Mouse (Mus musculus): ENCODE results near the gene Gbp4. TPM values are rescaled to one million over a fixed set of nuclear protein-coding genes. Genes with fewer than 3 reads are reported as not detected.
"Not testable (repeated sequence)": the region's sequence is repeated elsewhere in the genome, so short reads cannot be mapped to it uniquely, and the experiment has no call there.

Gene Gbp4
- total RNA-seq (2022) = 1 to 10 TPM; 1.2 to 2.9 (median 1.6) TPM

- not testable (repeated sequence) for DNase-seq (ENCODE audit: low spot score in 2 of 2)
Measured at GRCm38 (mm10) chr5:105139409-105140088, at the start of gene Gbp4, which contains the start of the genes Gbp9 and Gbp8. Gene Gbp4 (minus strand): TSS chr5:105139586. Gene Gbp9 (minus strand): TSS chr5:105139539. Gene Gbp8 (minus strand): TSS chr5:105139540.

- no peak for DNase-seq (ENCODE audit: low spot score in 2 of 2)
Measured at GRCm38 (mm10) chr5:105181446-105181845, 42.1 kb upstream of the Gbp4 start.

DNA sequence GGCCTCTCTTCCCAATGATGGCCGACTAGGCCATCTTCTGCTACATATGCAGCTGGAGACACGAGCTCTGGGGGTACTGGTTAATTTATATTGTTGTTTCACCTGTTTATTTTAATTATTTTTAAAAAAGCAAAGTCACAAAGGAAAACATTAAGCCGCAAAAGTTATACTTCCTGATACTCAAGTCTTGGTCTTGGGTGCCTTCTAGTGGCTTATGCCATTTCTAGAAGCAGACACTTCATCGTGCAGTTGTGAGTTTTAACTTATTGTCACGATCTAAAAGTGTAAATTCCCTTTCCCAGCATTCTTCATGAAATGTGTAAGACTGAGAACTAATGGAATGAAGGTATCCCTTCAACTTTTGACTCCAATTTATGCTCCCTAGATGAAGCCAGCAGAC, 17.2 kb upstream of the Gbp4 start:
- no peak for DNase-seq (ENCODE audit: low spot score in 2 of 2)

GRCm38 (mm10) chr5:105154049-105154448, 14.7 kb upstream of the Gbp4 start:
- DNase-seq (ENCODE audit: low spot score in 2 of 2) = no peak

DNA sequence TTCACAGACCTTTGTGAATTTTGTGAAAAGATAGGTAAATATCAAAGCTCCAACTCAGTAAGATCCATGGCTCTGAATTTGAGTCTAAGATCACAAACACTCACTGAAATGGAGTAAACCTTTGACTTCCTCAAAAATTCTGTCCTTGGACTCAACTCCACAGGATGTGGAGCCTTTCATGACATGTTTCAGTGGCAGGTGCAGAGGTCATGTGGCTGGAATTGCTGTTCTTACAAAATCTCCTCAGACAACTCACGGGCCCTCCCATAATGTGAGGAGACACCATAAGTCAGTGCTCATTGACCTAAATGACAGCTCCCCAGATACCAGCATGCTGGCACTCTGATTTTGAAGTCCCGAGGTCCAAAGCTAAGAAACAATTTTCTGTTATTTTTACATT, 8.7 kb upstream of the Gbp4 start:
- not testable (repeated sequence) for DNase-seq (ENCODE audit: low spot score in 2 of 2)

- no peak for DNase-seq (ENCODE audit: low spot score in 2 of 2)
Measured at GRCm38 (mm10) chr5:105146447-105146846, 7.1 kb upstream of the Gbp4 start.

DNA sequence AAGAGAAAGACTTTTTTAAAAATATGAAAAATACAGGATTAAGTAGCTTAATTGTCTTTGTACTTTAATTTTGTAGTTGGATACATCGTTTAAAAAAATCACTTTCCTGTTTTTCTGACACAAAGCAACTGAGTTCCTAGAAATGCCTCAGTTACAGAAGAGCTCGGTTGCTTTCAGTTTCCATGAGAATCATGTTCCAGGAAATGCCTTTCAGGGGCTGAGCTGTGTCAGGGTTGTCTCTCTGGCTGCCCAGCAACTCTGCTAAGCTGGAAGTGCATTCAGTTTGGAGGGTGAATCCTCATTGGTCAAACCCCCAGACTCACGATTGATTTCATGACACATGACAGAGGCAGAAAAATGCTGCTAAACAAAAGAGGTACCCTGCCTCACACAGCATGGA, 6.3 kb upstream of the Gbp4 start:
- not testable (repeated sequence) for DNase-seq (ENCODE audit: low spot score in 2 of 2)

DNA sequence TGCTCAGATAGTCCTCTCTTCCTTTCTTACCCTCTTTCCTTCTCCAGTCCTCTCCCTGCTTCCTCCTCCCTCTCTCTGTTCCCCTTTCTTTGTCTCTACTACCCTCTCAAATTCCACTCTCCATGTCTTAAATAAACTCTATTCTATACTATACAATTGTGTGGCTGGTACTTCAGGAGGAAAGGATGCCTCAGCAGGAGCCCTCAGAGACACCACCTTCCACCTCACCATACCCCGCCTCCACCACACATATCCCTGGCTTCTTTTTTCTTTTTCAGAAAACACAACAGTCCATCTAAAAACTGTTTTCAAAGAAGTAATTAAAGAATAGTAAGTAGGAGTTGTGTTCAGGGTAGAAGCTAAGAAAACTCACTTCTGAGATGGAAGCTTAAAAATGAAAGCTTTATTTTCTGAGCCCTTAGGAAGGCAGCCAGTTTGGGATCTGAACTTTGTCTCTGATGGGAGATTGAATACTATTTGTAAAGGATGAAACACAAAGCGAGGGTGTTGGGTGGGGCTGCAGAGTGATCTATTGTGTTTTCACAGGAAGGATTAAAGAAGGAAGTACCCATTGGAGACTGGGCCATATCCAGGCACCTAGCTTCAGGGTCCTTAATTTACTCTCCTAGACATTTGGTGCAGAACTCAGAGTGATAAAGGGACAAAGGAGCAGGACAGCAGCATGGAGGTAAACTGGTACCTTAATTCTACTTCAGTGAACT, 864 bp upstream of the Gbp4 start:
- DNase-seq (ENCODE audit: low spot score in 2 of 2) = not testable (repeated sequence)

- DNase-seq (ENCODE audit: low spot score in 2 of 2) = no peak
Measured at GRCm38 (mm10) chr5:105138906-105139305, 480 bp downstream of the Gbp4 start.

GRCm38 (mm10) chr5:105136706-105137304, 2.6 kb downstream of the Gbp4 start:
- DNase-seq (ENCODE audit: low spot score in 2 of 2) = not testable (repeated sequence)

GRCm38 (mm10) chr5:105121731-105122130, 17.7 kb downstream of the Gbp4 start:
- peak; percentile 3 to 18 for DNase-seq (ENCODE audit: low spot score in 2 of 2)

DNA sequence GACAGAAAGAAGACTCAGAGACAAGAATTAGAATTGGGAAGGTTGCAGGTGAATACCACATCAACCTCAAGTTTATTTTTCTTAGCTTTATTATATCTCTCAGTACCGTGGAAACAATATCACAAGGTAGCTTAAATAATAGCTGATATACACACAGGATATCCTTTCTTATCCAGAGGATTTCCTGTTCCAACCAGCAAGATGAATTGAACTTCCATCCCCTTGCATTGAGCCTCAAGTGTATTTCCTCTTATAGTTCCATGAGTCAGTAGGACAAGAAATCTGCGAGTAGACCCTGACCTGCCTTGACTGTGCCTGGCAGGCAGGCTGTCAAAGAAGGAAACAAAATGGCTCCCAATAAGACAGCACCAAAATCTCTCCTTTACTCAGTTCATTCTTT, 23.6 kb downstream of the Gbp4 start:
- no peak for DNase-seq (ENCODE audit: low spot score in 2 of 2)

DNA sequence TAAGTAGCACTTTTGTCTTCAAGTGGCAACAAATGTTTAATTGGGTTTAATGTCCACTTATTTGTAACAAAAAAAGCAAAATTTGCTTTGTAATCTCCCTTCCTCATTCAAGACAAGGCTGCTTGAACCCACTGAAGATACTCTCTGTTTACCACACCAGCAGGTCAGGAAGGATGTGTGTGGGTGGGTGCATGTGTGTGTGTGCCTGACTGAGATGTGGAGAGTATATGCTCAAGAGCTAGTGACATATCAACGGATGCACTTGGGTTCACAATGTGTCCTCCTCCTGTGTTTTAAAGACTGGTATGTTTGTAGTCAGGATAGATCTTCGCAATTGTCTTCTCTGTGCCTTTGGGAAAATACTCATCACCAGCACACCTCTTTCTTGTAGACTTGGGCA, 24.7 kb downstream of the Gbp4 start:
- no peak for DNase-seq (ENCODE audit: low spot score in 2 of 2)

GRCm38 (mm10) chr5:105113656-105114055, 25.7 kb downstream of the Gbp4 start:
- DNase-seq (ENCODE audit: low spot score in 2 of 2) = no peak

GRCm38 (mm10) chr5:105110271-105110852, 29.0 kb downstream of the Gbp4 start:
- not testable (repeated sequence) for DNase-seq (ENCODE audit: low spot score in 2 of 2)

GRCm38 (mm10) chr5:105109775-105110174, 29.6 kb downstream of the Gbp4 start:
- DNase-seq (ENCODE audit: low spot score in 2 of 2) = not testable (repeated sequence)

DNA sequence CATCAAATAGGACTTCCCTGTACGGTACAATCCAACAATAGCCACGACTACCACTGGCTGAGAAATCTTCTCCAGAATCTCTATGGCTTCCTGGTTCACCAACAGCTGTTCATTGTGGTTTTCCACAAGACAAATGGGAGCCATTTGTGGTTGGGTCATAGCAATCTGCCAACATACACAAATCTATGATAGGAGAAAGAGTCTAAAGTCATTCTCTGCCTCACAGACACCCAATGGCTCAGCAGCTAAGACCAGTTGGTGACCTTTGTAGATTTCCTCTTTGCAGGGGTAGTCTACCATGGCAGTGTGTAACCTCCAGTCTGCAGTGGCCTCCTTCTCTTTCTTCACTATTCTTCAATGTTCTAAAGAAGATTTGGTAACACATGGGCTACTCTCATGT, 33.7 kb downstream of the Gbp4 start:
- DNase-seq (ENCODE audit: low spot score in 2 of 2) = not testable (repeated sequence)

DNA sequence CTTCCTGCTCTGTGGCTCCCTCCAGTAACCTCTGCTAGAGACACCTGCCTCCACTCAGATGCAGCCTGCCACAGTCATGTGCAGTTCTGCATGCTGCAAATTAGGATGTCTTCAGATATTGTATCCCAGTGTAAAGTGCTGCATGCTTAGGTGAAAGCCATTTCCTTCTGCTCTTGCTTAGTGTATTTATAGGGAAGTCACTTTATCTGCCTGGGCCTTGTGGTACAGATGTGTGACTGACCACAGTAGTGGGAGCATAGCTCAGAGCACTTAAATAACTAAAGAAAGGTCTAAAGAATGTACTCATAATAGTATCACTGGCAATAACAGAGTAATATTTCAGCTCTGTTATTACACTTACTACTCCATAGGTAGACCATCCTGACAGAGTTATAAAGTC, 57.5 kb downstream of the Gbp4 start:
- no peak for DNase-seq (ENCODE audit: low spot score in 2 of 2)

DNA sequence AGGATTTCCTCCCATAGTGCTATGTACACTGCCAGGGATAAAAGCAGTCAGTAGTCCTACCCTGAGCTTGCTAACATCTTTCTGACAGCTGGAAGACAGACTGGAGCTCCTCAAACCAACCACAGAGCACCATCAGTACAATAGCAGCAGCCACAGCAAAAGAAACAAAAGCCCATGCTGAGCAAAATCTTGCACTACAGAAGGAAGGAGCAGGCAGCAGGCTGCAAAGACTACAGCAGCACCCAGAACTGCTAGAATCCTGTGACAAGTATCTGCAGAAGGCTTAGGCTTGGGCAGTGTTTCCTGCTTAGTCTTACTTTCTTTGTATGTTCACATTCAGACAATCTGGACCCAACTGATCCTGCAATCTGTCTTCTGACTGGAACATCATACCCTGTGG, 71.0 kb downstream of the Gbp4 start:
- DNase-seq (ENCODE audit: low spot score in 2 of 2) = not testable (repeated sequence)

Data from layer of hippocampus, adult 8-10 months (tissue).